In the genomic region with DNA sequence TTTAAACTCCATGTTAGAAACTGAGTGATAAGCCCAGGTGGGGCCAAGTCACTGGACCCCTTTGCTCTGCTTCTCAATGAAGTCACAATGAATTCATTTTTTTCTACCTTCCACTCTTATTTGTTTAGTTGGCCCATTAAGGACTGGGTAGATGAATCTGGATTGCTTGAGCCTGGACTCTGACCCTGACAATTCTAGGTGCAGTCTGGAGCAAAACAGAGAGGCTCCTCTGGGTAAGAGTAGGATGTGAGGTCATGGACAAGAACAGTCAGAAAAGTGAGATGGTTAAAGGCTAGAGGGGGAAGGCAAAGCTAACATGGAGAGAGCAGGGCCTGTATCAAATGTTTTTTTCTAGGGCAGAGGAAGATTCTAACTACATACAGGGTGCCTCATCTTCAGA, we compare ENCODE assay signal across 1 mouse cellular context.
TF ChIP-seq lines count a peak whose summit lies in the region.

No protein-coding gene starts in this region.

TF ChIP-seq in CH12.LX, 34 proteins besides CTCF, POLR2A, EP300 and RAD21:
- TF ChIP-seq ZMIZ1 (IDR thresholded peaks at IDR 0.05; ENCODE audit: low read depth, low read length) (no peak), MAX (IDR thresholded peaks at IDR 0.05; ENCODE audit: low read length) (no peak), MEF2A (IDR thresholded peaks at IDR 0.05; ENCODE audit: borderline replicate concordance, low read depth, low read length) (no peak), USF1 (IDR thresholded peaks at IDR 0.05; ENCODE audit: low read depth, low read length) (no peak), TBP (conservative IDR thresholded peaks at IDR 0.05; ENCODE audit: low read depth, low read length) (no peak), SIN3A (IDR thresholded peaks at IDR 0.05; ENCODE audit: low read length) (no peak), PAX5 (IDR thresholded peaks at IDR 0.05; ENCODE audit: low read length) (no peak), ZNF384 (IDR thresholded peaks at IDR 0.05; ENCODE audit: low read depth, low read length) (no peak)
TF ChIP-seq in CH12.LX: peak in this region for 0.
